Mouse (Mus musculus) kidney, postnatal 0 days (tissue): ENCODE measurements around the gene Trim25. TPM values are rescaled to one million over a fixed set of nuclear protein-coding genes. Genes with fewer than 3 reads are reported as not detected.

ENCODE experiments used
- ATAC-seq: fragments of 200-750 bp; cut with Nextera tagmentation; replicated peaks from 2 replicates; pipeline ENCODE4 v1.8.0; 2017; ENCODE audit warnings: low read depth, moderate number of reproducible peaks, moderate TSS enrichment, moderate library complexity; ENCODE audit not compliant: low FRiP score
- DNase-seq: peaks from one replicate; pipeline ENCODE4 v3.0.0-alpha.2; 2016; ENCODE audit warnings: low spot score
- H3K27ac ChIP-seq: fragments of 300-500 bp; sonication (generic); 2 replicates; pipeline ENCODE4 v1.5.1; 2014; ENCODE audit warnings: mild to moderate bottlenecking
- H3K27me3 ChIP-seq: fragments of 300-500 bp; sonication (generic); 2 replicates; pipeline ENCODE4 v1.6.1; 2014; ENCODE audit warnings: low read length, mixed read lengths; ENCODE audit not compliant: insufficient read depth
- H3K36me3 ChIP-seq: fragments of 300-500 bp; sonication (generic); 2 replicates; pipeline ENCODE4 v1.6.1; 2014; ENCODE audit warnings: low read length, mixed read lengths; ENCODE audit not compliant: insufficient read depth
- H3K4me1 ChIP-seq: fragments of 300-500 bp; sonication (generic); replicated peaks from 2 replicates; pipeline ENCODE4 v1.6.1; 2014; ENCODE audit warnings: antibody characterized with exemption, low read length, mixed read lengths; ENCODE audit not compliant: insufficient read depth
- H3K4me2 ChIP-seq: fragments of 300-500 bp; sonication (generic); 2 replicates; pipeline ENCODE4 v1.6.1; 2014; ENCODE audit warnings: mild to moderate bottlenecking, low read length, moderate library complexity, mixed read lengths
- H3K4me3 ChIP-seq: fragments of 300-500 bp; sonication (generic); replicated peaks from 2 replicates; pipeline ENCODE4 v1.5.1; 2014; ENCODE audit warnings: low read depth, low read length
- H3K9ac ChIP-seq: fragments of 300-500 bp; sonication (generic); 2 replicates; pipeline ENCODE4 v1.6.1; 2014; ENCODE audit warnings: low read depth, low read length
- H3K9me3 ChIP-seq: fragments of 300-500 bp; sonication (generic); replicated peaks from 2 replicates; pipeline ENCODE4 v1.6.1; 2016; ENCODE audit warnings: low read length, inconsistent platforms, mixed read lengths
- CTCF ChIP-seq: IDR thresholded peaks from 2 replicates; pipeline ENCODE4 v1.5.1; 2016; ENCODE audit warnings: antibody characterized with exemption, low read depth, mild to moderate bottlenecking, moderate library complexity
- WGBS: fragments of 180-500 bp; shearing (Covaris S2); extraction: QIAGEN DNeasy Blood & Tissue Kit; methylation state at CpG from one replicate; pipeline ENCODE4 v1.1.7; 2014; 5-methylcytosine and 5-hydroxymethylcytosine counted together
- polyA plus RNA-seq: library from polyadenylated mRNA; unstranded; fragments of >200 nt; fragmentation: Nextera tagmentation; extraction: Ambion mirVana; gene quantifications from 2 replicates; pipeline ENCODE4 v1.2.1, GENCODE M21; 2015

Trim25 gene
- polyA plus RNA-seq, 1 experiment from 2014 or later: 17.6 TPM

GRCm38 (mm10) chr11:89017514-89018182 is 18.5 kb downstream of the Trim25 start:
- no peak overlapping the region for H3K27ac ChIP-seq
- H3K4me1 ChIP-seq: no peaks in the 10 kb centered on the region
- H3K9me3 ChIP-seq: no peaks in the 10 kb centered on the region
- no peak overlapping the region for H3K4me3 ChIP-seq
- TF ChIP-seq CTCF: no peak
- peaks cover 27% of the 10 kb centered on the region for H3K36me3 ChIP-seq
- ATAC-seq (no peak), DNase-seq (no peak)
- no peak overlapping the region for H3K9ac ChIP-seq
- H3K4me2 ChIP-seq: no peak overlapping the region
- no peaks in the 10 kb centered on the region for H3K27me3 ChIP-seq
- 90% methylated on average over 9 of the region's 9 CpGs for WGBS

- 73% methylated on average over 9 of the region's 9 CpGs for WGBS
- Histone ChIP-seq H3K4me3 (no peak overlapping the region), H3K9me3 (no peaks in the 10 kb centered on the region), H3K4me2 (no peak overlapping the region), H3K36me3 (peaks cover 7% of the 10 kb centered on the region; the same call in 1 of the 2 replicates), H3K9ac (no peak overlapping the region), H3K4me1 (no peaks in the 10 kb centered on the region), H3K27ac (no peak overlapping the region), H3K27me3 (no peaks in the 10 kb centered on the region)
- peak; percentile 64 for TF ChIP-seq CTCF
- ATAC-seq: no peak
- DNase-seq: no peak
Observed at GRCm38 (mm10) chr11:89020681-89021305, 21.6 kb downstream of the Trim25 start.

- H3K4me1 ChIP-seq: no peaks in the 10 kb centered on the region
- H3K9ac ChIP-seq: no peak overlapping the region
- ATAC-seq (no peak), DNase-seq (no peak)
- no peaks in the 10 kb centered on the region for H3K9me3 ChIP-seq
- no peaks in the 10 kb centered on the region for H3K27me3 ChIP-seq
- H3K4me2 ChIP-seq: no peak overlapping the region
- 82% methylated on average over 7 of the region's 7 CpGs for WGBS
- H3K36me3 ChIP-seq: no peaks in the 10 kb centered on the region
- no peak overlapping the region for H3K27ac ChIP-seq
- TF ChIP-seq CTCF: no peak
- H3K4me3 ChIP-seq: no peak overlapping the region
Observed at GRCm38 (mm10) chr11:89021687-89022086, 22.5 kb downstream of the Trim25 start.

GRCm38 (mm10) chr11:89022120-89022731 is 23.1 kb downstream of the Trim25 start:
- Histone ChIP-seq H3K27ac (no peak overlapping the region), H3K4me3 (no peak overlapping the region), H3K4me2 (no peak overlapping the region), H3K9ac (no peak overlapping the region), H3K9me3 (no peaks in the 10 kb centered on the region), H3K36me3 (no peaks in the 10 kb centered on the region), H3K4me1 (no peaks in the 10 kb centered on the region), H3K27me3 (no peaks in the 10 kb centered on the region)
- no peak for DNase-seq
- no peak for ATAC-seq
- WGBS: 56% methylated on average over 8 of the region's 8 CpGs
- TF ChIP-seq CTCF: no peak

- Histone ChIP-seq H3K9ac (no peak overlapping the region), H3K9me3 (no peaks in the 10 kb centered on the region), H3K27ac (peak overlapping the region; percentile 77), H3K36me3 (no peaks in the 10 kb centered on the region), H3K4me1 (no peaks in the 10 kb centered on the region), H3K27me3 (no peaks in the 10 kb centered on the region), H3K4me3 (no peak overlapping the region), H3K4me2 (no peak overlapping the region)
- TF ChIP-seq CTCF: no peak
- DNase-seq (peak; percentile 51), ATAC-seq (no peak)
- 69% methylated on average over 10 of the region's 10 CpGs for WGBS
Observed at GRCm38 (mm10) chr11:89023477-89023876, 24.3 kb downstream of the Trim25 start.

- H3K9me3 ChIP-seq: no peaks in the 10 kb centered on the region
- peak overlapping the region; percentile 77 for H3K27ac ChIP-seq
- peak overlapping the region; percentile 23; the same call in 1 of the 2 replicates for H3K4me2 ChIP-seq
- 18% methylated on average over 11 of the region's 11 CpGs for WGBS
- H3K4me3 ChIP-seq: no peak overlapping the region
- no peak; the same call in 1 of the 2 replicates for TF ChIP-seq CTCF
- H3K27me3 ChIP-seq: no peaks in the 10 kb centered on the region
- ATAC-seq (peak; percentile 88), DNase-seq (peak; percentile 91)
- H3K36me3 ChIP-seq: no peaks in the 10 kb centered on the region
- no peak overlapping the region for H3K9ac ChIP-seq
- H3K4me1 ChIP-seq: no peaks in the 10 kb centered on the region
Observed at GRCm38 (mm10) chr11:89024181-89024881, 25.2 kb downstream of the Trim25 start.
